Mouse (Mus musculus) ES-Bruce4 (cell line): Measurements from ENCODE around the gene Tenm2.

Experiments
- CTCF ChIP-seq: IDR thresholded peaks from one replicate; pipeline ENCODE4 v1.8.1; 2011; ENCODE audit warnings: low read depth, low read length
- POLR2A ChIP-seq: IDR thresholded peaks from one replicate; pipeline ENCODE4 v1.8.1; 2011; ENCODE audit warnings: low read length; ENCODE audit not compliant: insufficient read depth

GRCm38 (mm10) chr11:36152226-36152625, 1083.5 kb downstream of the Tenm2 start:
- TF ChIP-seq CTCF (no peak), POLR2A (no peak)
